Mouse (Mus musculus) erythroid progenitor cell, adult 5-6 weeks (primary cell): Measurements from ENCODE around the gene Sult4a1. TPM values are rescaled to one million over a fixed set of nuclear protein-coding genes. Genes with fewer than 3 reads are reported as not detected.
"Not testable (repeated sequence)": the region's sequence is repeated elsewhere in the genome, so short reads cannot be mapped to it uniquely, and the experiment has no call there.

ENCODE experiments used
- ATAC-seq: replicated peaks from 2 replicates; pipeline ENCODE4 v1.8.0; 2016; ENCODE audit warnings: moderate number of reproducible peaks, mild to moderate bottlenecking, moderate TSS enrichment, inconsistent platforms; ENCODE audit not compliant: poor library complexity, low FRiP score, severe bottlenecking
- total RNA-seq, 2 experiments: library from RNA; stranded (forward) in 1 of 2; stranded (reverse) in 1 of 2; fragments of 150-400 nt in 1 of 2; fragments of 186-747, 209-891 nt in 1 of 2; gene quantifications; 2 replicates each; pipeline versions ENCODE4 v1.2.3 to v1.2.4; 2015 to 2017; ENCODE audit warnings: low replicate concordance in 2 of 2

Gene Sult4a1
- total RNA-seq, 2 experiments from 2014 or later: not detected

DNA sequence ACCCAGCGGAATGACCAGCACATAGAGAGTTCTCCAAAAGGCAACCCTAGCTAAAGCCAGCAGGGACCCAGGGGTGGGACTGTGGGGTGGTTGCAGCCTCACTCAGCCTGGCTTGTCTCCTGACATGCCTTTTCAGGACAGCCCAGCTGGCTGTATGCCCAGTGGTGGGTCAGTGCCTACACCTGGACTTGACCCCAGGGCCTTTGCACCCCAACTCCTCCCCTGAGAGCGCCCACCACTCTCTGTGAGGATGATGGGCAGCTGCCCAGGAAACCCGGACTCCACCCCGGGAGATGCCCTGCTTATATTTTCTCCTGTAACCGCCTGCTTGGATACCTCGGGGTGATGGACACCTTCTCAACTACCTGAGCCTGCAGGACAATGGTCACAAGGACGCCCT, 928 bp downstream of the Sult4a1 start:
- no peak for ATAC-seq

DNA sequence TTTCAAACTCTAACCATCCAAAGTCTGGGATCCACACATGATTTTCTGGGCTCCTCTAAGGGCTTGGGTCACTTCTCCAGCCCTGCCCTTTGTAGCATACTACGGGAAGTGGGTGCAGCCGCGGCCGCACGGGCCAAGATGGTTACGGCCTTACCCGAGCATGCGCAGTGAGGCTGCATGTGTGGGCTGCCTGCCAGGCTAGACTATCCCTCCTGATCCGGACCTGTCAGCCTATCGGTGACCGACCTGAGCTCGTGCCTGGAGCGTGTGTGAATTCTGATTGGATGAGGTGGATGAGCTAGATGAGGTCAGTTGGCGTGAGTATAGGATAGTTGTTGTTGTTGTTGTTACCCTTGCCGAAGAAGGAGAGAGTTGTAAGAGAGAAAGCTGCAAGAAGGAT, 8.0 kb downstream of the Sult4a1 start:
- ATAC-seq: not testable (repeated sequence)

- ATAC-seq: no peak
Observed at GRCm38 (mm10) chr15:84096051-84096450, 9.5 kb downstream of the Sult4a1 start.

DNA sequence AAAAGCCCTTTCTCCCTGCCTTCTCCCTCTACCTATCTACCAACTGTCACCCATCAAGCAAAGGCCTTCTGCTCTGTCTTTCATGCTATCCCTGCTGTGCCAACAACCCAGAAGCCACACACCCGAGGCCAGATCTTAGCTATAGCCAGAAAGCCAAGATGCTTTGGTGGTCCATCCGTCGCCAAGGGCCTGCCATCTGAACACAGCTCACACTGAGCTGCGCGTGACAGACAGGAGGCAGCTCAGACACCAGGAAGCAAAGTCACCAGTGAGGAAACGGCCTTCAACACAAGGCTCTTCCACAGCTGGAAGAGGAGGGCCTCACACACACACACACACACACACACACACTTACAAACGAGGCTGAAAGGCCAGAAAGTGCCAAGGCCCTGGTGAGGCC, 10.6 kb downstream of the Sult4a1 start:
- ATAC-seq: no peak

DNA sequence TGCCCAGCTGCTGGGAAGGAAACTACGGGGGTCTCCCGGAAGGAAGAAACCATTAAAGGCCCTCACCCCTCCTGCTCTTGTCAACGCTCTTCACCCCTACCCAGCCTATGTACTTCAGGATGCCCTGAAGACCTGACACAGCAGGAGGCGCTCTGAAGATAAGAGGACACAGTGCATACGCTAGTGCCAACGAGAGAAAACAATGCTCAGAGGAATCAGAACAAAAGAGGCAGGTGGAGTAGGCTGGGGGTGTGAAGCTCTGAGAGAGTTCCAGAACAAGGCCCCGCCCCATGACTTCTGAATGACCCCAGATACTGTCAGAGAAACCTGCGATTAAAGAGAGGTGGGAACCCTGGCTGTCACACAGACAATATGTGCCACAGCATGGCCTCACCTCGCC, 18.8 kb downstream of the Sult4a1 start:
- no peak for ATAC-seq

DNA sequence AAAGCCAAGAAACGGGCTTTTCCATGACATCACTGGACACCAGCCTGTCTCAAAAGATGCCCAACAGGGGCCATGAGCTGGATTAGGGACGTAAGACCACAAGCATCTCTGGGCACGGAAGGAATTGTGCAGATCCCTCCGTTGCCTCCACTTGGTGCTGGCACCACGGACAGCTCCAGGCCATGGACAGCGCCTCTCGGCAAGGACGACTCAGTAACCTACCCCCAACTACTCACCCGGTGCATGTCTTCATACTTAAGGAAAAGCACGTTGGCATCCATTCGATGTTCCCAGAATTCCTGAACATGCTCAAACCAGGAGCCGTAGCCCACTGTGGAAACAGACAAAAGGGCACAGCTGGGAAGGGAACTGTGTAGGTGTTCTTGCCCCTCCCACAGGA, 19.2 kb downstream of the Sult4a1 start:
- ATAC-seq: no peak

- no peak for ATAC-seq
Observed at GRCm38 (mm10) chr15:84080069-84080468, 25.5 kb downstream of the Sult4a1 start.

- no peak for ATAC-seq
Observed at GRCm38 (mm10) chr15:84079519-84079918, 26.0 kb downstream of the Sult4a1 start.

- ATAC-seq: no peak
Observed at GRCm38 (mm10) chr15:84078667-84079066, 26.9 kb downstream of the Sult4a1 start.

DNA sequence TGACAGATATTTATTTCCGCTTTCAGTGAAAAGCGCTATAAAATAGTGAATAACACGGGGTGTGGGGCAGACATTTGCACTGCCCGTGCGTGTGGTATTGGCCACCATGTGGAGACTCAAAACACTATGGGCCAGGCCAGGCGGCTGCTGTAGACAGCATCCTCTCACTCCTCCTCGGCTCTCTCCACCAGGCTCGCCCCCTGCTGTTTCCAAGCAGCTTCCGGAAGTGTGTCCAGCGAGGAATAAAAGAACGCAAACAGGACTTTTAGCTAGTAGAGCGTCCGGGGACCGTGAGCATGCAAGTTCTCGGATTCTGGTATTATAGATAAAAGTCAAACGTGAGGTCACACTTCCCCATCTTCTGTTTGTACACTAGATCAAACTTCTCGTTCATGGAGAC, 28.4 kb downstream of the Sult4a1 start:
- no peak for ATAC-seq

DNA sequence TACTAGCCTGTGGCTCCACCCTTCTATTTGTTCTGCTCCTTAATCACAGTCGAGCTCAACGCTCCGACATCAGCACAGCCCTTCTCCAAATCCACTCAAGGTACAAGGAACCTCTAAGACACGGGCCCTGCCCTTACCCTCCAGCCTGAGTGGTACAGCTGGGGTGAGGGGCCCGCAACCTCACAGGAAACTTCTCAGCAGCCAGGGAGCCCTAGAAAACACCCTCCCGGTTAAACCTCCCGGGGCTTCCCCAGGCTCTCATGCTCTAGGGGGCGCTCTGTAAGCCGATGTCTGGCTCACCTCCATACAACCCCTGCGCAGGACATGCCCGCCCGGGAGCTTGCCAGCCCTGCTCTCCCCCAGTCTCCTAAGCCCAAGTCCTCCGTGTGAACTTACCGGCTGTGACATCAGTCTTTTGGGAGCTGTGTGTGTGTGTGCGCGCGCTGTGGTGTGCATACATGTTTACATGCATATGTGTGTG, 30.8 kb downstream of the Sult4a1 start:
- ATAC-seq: no peak

DNA sequence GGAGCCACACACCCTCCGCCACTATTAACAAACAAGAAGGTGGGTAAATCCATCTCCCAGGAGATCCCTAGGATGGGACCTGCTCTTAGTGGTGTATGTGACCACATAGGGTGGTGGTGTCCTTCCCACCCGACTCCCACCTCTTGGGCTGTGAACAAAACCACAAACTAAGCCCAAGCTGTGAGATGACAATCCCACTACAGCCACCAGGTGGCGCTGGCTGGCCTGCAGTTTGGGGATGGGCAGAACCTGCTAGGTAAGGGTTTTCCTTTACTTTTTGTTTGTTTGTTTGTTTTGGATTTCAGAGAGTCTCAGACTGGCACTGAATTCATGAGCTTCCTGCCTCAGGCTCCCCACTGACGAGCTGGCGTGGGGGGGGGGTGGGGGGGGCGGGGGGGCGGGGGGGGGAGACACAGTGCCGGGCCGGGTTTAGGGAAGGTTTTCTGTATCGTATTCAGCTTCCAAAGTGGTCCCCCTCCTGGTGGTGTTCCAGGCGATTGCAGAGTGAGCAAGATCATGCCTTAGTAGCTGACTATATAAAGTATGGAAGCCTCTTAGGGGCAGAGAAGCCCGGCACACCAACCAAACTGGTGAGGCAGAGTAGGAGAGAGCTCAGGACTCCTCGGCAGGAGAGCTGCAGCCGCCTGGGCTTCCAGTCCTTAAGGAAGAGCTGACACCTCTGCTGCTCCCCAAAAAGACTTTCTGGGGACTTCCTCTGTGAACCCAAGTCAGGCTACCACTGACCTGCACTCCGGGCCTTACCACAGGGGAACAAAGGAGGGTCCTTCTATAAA, 31.4 kb downstream of the Sult4a1 start:
- ATAC-seq: no peak

GRCm38 (mm10) chr15:84073058-84073457, 32.5 kb downstream of the Sult4a1 start:
- ATAC-seq: no peak

DNA sequence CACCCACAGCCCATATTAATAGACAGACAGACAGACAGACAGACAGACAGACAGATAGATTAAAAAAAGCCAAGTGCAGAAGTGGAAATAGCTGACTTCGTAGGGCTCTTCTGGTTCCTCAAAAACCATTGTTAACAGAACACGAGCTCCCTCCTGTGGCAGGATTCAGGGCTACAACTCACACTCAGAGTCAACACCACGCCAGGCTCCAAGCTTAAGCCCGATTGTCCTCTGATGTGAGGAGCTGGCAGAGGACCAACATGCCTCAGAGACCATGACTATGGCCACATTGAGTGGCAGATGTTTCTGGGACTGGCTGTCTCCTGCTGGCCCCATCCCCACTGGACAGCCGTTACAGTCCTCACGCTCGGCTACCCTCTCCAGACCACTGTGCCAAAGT, 33.3 kb downstream of the Sult4a1 start:
- ATAC-seq: no peak

GRCm38 (mm10) chr15:84070116-84070676, 35.4 kb downstream of the Sult4a1 start:
- no peak for ATAC-seq

GRCm38 (mm10) chr15:84069455-84070050, 36.0 kb downstream of the Sult4a1 start:
- no peak for ATAC-seq

GRCm38 (mm10) chr15:84065701-84066100, 39.9 kb downstream of the Sult4a1 start:
- ATAC-seq: no peak

DNA sequence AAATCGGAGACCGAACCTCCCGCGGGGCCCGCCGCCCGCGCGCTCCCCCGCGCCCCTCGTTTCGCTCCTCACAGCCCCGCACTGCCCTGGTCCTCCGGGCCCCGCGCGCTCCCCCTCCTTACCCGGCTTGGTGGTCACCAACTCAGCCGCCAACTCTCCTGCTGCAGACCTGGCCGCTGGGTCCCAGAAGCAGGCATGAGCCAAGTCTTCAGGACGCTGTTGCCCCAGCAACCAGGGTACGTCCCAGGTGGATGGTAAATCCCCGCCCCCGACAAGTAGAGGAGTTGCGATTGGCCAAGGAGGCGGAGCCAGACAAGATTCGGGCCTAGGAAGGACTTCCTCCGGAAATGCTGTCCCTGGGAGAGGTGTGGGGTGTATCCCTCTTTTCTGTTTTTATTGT, 40.4 kb downstream of the Sult4a1 start, which contains the start of gene Efcab6:
Gene Efcab6 (minus strand): TSS at position 240 of the 400 bp plus-strand sequence.
- no peak for ATAC-seq

- no peak for ATAC-seq
Observed at GRCm38 (mm10) chr15:84058841-84059240, 46.7 kb downstream of the Sult4a1 start.

DNA sequence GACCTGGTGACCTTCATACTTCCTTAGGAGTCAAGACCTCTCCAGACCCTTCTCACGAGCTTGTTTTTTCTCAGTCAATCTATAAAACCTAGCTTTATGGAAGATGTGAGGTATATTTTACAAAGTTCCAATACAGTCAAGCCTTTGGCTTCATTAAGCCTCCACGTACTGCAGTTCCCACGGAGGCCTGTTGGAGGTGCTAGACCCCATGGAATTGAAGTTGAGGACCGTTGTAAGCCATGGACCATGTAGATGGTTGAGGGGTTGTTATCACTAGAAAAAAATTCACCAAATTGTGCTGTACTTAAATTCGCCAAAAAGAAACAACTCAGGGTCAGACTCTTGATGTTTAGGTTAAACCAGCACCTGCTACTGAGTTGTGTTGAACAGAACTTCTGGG, 49.5 kb downstream of the Sult4a1 start:
- no peak for ATAC-seq

GRCm38 (mm10) chr15:84053859-84054258, 51.7 kb downstream of the Sult4a1 start:
- ATAC-seq: 0 out of 2 replicates have a peak, but pooled peaks have one; percentile 34
